Comparison of ENCODE assay signal across 23 mouse cellular contexts in genomic region chr6:40390975-40391374, GRCm38 (mm10). TPM values are rescaled to one million over a fixed set of nuclear protein-coding genes. Genes with fewer than 3 reads are reported as not detected.
DNase-seq lines count a peak whose midpoint lies in the region; ATAC-seq and TF ChIP-seq lines count a peak whose summit lies in the region.
"Had no signal": no experiment of that assay in that cellular context is flagged by ENCODE, and none has a peak within 500 bp of the region (broad histone marks: within the 10 kb centered on the region; RNA-seq: fewer than 3 reads in every experiment).

No protein-coding gene starts in this region.

- ATAC-seq in intestine, postnatal 0 days, result no peak
- ATAC-seq in intestine, embryonic 15.5 days, result no peak
- ATAC-seq: forebrain, embryonic 15.5 days; liver, embryonic 12.5 days had no signal

- no peaks in the 10 kb centered on the region for H3K4me1 ChIP-seq in intestine, postnatal 0 days (replicated peaks; ENCODE audit: control insufficient read depth, insufficient read depth, low read length)
- H3K4me1 ChIP-seq in intestine, embryonic 15.5 days (replicated peaks), result no peaks in the 10 kb centered on the region
- H3K4me1 ChIP-seq: limb, embryonic 12.5 days; neural tube, embryonic 12.5 days had no signal

- no peak overlapping the region for H3K27ac ChIP-seq in intestine, postnatal 0 days (ENCODE audit: low read depth, low read length)
- no peak overlapping the region for H3K27ac ChIP-seq in intestine, embryonic 15.5 days
- H3K27ac ChIP-seq: forebrain, embryonic 15.5 days; gastrocnemius, adult 2 months; heart, embryonic 13.5 days; limb, embryonic 12.5 days; liver, embryonic 12.5 days; neural tube, embryonic 12.5 days had no signal

- no peaks in the 10 kb centered on the region for H3K9me3 ChIP-seq in intestine, postnatal 0 days (ENCODE audit: control insufficient read depth)
- H3K9me3 ChIP-seq in intestine, embryonic 15.5 days, result no peaks in the 10 kb centered on the region
- H3K9me3 ChIP-seq: forebrain, embryonic 15.5 days; heart, embryonic 13.5 days; limb, embryonic 12.5 days; liver, embryonic 12.5 days; neural tube, embryonic 12.5 days had no signal

- H3K27me3 ChIP-seq in intestine, postnatal 0 days (replicated peaks; ENCODE audit: control insufficient read depth, insufficient read depth, low read length), result no peaks in the 10 kb centered on the region
- no peaks in the 10 kb centered on the region for H3K27me3 ChIP-seq in intestine, embryonic 15.5 days (replicated peaks)
- H3K27me3 ChIP-seq: forebrain, embryonic 15.5 days; heart, embryonic 13.5 days; limb, embryonic 12.5 days; liver, embryonic 12.5 days; neural tube, embryonic 12.5 days had no signal

- DNase-seq in cerebellum, postnatal 14 days, result peak; percentile 44
- no peak for DNase-seq in cerebellum, adult 9-11 months
- DNase-seq in right cerebral cortex, postnatal 10 days (ENCODE audit: low spot score in 2 of 2), result peak; percentile 35 to 41
- no peak for DNase-seq in right cerebral cortex, adult 18-20 months
- DNase-seq in left cerebral cortex, postnatal 14 days (ENCODE audit: low spot score in 2 of 2), result no peak
- DNase-seq: B cell, adult 2 months; gastrocnemius, adult 2 months; heart, postnatal 4 days; kidney, adult 2 months; kidney, postnatal 25 days; lung, adult 2 months; lung, postnatal 4 days; thymus, postnatal 25 days had no signal

- 88% methylated on average over 1 of the region's 1 CpGs for WGBS in intestine, postnatal 0 days
- 86% methylated on average over 1 of the region's 1 CpGs for WGBS in intestine, embryonic 15.5 days

- intact Hi-C loops in left cerebral cortex, postnatal 14 days (cut with DNase I), result loop anchor here (10.0 kb wide), 1 partner anchor 796 kb away; the partner anchor contains the start of gene Ndufb2

- no peak overlapping the region for H3K9ac ChIP-seq in intestine, postnatal 0 days (ENCODE audit: low read depth, low read length)
- no peak overlapping the region for H3K9ac ChIP-seq in intestine, embryonic 15.5 days
- H3K9ac ChIP-seq: forebrain, embryonic 15.5 days; heart, embryonic 13.5 days; limb, embryonic 12.5 days; liver, embryonic 12.5 days; neural tube, embryonic 12.5 days had no signal

- no peaks in the 10 kb centered on the region for H3K36me3 ChIP-seq in intestine, postnatal 0 days (ENCODE audit: control insufficient read depth, insufficient read depth)
- H3K36me3 ChIP-seq in intestine, embryonic 15.5 days, result peaks cover 2% of the 10 kb centered on the region; the same call in 1 of the 2 replicates

- H3K4me2 ChIP-seq in intestine, postnatal 0 days (replicated peaks; ENCODE audit: low read depth), result no peak overlapping the region
- H3K4me2 ChIP-seq in intestine, embryonic 15.5 days (replicated peaks), result no peak overlapping the region
- H3K4me2 ChIP-seq: forebrain, embryonic 15.5 days; heart, embryonic 13.5 days; limb, embryonic 12.5 days; liver, embryonic 12.5 days; neural tube, embryonic 12.5 days had no signal

- H3K4me3 ChIP-seq in intestine, postnatal 0 days (ENCODE audit: low read depth, low read length), result no peak overlapping the region
- H3K4me3 ChIP-seq in intestine, embryonic 15.5 days (replicated peaks), result no peak overlapping the region
- H3K4me3 ChIP-seq: forebrain, embryonic 15.5 days; gastrocnemius, adult 2 months; heart, embryonic 13.5 days; limb, embryonic 12.5 days; liver, embryonic 12.5 days; neural tube, embryonic 12.5 days had no signal

- TF ChIP-seq CTCF in intestine, postnatal 0 days (IDR thresholded peaks at IDR 0.05; ENCODE audit: low read depth), result peak; percentile 37

RNA-seq across cellular contexts. Expression of gene E330009J07Rik, which starts 45.0 kb away (rescaled TPM):
- 4.4 TPM in 2 replicates for polyA plus RNA-seq in intestine, postnatal 0 days (2015; fragmentation: Nextera tagmentation; extraction: Ambion mirVana)
- 8.8 and 9.5 TPM in 2 replicates for polyA plus RNA-seq in intestine, embryonic 15.5 days (2015; fragmentation: Nextera tagmentation; extraction: Ambion mirVana)
- total RNA-seq in left cerebral cortex, postnatal 14 days (2021), result 10 to 100 TPM; 38.6 to 45.2 TPM

RNA-seq across cellular contexts. Expression of gene Wee2, which starts 47.9 kb away (rescaled TPM):
- polyA plus RNA-seq in intestine, postnatal 0 days (2015; fragmentation: Nextera tagmentation; extraction: Ambion mirVana), result not detected in 2 replicates
- polyA plus RNA-seq in intestine, embryonic 15.5 days (2015; fragmentation: Nextera tagmentation; extraction: Ambion mirVana), result 0.05 and 0.14 TPM in 2 replicates
- total RNA-seq in left cerebral cortex, postnatal 14 days (2021), result not detected
- total RNA-seq: adrenal gland, adult 18-20 months; gastrocnemius, adult 2 months; heart, postnatal 4 days had no signal
- polyA plus RNA-seq: heart, embryonic 13.5 days; kidney, adult 2 months; limb, embryonic 12.5 days; liver, embryonic 12.5 days; lung, adult 2 months; neural tube, embryonic 12.5 days; small intestine, adult 2 months; testis, adult 2 months had no signal

Comparison
In these comparisons a context has a peak if more than half of its experiments do, and no peak if none do; other contexts are left out.
1. DNase-seq: peak in cerebellum, postnatal 14 days (2 of 2) and right cerebral cortex, postnatal 10 days (2 of 2); none in cerebellum, adult 9-11 months (single experiment), right cerebral cortex, adult 18-20 months (single experiment) and left cerebral cortex, postnatal 14 days (0 of 2).